Mouse (Mus musculus) 3T3-L1 (cell line): ENCODE data around the gene Cilp.

ENCODE experiments used
- DNase-seq: peaks from one replicate; pipeline ENCODE4 v3.0.0-alpha.2; 2015; ENCODE audit warnings: low read depth, low spot score

The Cilp gene

DNA sequence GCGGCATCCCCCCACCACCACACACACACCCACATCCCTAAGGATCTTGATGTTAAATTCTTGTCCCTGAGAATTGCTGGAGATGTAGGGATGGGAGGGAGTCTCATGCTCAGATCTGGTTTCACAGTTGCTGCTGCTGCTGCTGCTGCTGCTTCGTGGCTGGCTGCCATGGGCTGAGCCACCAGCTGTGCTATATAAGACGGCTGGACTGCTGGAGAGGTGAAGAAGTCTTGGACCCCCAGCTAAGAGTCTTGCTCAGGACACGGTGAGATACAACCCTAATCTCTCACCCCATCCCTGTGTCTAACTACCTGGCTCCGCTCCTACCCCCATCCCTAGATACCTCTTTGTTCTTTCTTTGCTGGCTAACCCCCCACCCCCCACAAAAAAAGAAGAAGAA is at the start of gene Cilp:
Gene Cilp, plus strand, starts transcription at position 222 of the 400 bp plus-strand sequence.
- DNase-seq = peak; percentile 21

- peak; percentile 42 for DNase-seq
Observed at GRCm38 (mm10) chr9:65215494-65216126, 49.4 kb upstream of the Cilp start.

- DNase-seq = no peak
Observed at GRCm38 (mm10) chr9:65216972-65217371, 48.0 kb upstream of the Cilp start.

GRCm38 (mm10) chr9:65217661-65218060 is 47.3 kb upstream of the Cilp start:
- DNase-seq = no peak

DNA sequence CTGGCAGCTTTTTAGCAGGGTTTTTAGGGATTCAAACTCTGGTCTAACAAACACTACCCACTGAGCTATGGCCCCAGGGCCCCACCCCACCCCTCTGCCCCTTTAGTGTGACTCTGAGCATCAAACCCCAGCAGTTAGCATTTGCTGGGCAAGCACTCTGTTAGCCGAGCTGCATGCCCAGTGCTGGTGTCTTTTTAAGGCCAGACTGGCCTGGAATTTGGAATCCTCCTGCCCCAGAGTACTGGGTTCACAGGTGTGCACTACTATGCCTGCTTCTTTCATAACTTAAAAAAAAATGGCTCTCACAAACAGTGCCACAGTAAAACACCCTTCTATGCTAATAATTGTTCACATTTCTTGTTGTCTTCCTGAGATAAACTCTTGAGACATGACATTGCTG is 46.1 kb upstream of the Cilp start:
- no peak for DNase-seq

DNA sequence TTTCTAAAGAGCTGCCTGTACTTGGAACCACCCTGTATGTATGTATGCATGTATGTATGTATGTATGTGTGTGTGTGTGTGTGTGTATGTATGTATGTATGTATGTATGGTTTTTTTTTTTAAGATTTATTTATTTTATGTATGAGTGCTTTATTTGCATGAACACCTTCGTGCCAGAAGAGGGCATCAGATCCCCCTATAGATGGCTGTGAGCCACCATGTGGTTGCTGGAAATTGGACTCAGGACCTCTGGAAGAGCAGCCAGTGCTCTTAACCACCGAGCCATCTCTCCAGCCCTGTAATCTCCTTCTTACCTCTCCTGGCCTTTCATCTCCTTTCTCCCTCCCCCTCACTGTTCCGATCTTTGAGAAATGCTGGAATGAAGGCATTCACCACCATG is 44.6 kb upstream of the Cilp start:
- peak; percentile 24 for DNase-seq

- peak; percentile 29 for DNase-seq
Observed at GRCm38 (mm10) chr9:65223927-65224326, 41.1 kb upstream of the Cilp start.

DNA sequence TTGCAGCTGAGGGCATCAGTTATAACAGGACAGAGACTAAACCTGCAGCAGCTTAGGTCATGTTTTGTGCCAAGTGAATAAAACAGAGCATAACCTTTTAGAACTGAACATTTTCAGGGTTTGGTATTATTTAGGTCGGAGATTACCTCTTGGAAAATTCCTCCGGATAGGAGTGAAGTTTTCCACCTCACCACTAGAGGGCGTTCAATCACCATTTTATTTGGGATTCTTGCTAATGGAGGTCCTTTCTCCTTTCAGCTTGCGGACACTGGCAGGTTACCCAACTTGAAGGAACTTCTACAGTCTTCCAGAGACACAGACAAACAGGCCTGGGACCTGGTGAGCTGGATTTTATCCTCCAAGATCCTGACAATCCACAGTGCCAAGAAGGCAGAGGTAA is 39.2 kb upstream of the Cilp start:
- peak; percentile 59 for DNase-seq

DNA sequence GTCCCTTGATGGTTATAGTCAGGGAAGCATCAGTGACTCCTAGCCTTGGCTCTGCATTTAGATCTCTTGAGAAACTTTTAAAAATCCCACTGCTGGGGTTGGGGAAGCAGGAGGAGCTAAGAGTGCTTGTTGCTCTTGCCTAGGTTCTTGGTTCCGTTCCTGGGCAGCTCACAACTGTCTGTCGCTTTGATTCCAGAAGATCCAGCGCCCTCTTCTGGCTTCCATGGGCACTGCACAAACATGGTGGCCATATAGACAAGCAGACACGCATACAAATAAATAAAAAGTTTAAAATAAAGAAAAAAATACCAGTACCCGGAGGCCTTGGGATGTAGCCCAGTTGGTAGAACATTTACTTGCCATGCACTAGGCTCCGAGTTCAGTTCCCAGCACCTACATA is 34.7 kb upstream of the Cilp start:
- no peak for DNase-seq

DNA sequence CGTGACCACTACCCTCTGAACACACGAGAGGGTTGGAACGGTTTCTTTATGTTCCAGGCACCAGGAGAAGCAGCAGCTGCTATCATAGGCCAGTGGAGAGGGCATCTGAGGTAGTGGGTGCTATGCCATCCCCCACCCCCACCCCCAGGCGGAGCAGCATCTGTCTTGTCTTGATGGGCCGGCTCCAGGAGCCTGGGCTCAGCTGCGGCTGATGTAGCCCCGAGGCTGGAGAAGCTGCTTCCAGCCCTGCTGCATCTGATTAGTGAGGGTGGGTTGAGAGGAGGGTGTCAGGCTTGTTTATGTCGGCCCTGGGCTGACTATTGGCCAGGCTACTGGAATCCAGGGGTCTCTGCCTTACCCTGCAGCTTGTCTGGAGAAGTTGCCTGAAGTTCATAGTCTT is 33.7 kb upstream of the Cilp start:
- DNase-seq = no peak

GRCm38 (mm10) chr9:65233243-65233985 is 31.6 kb upstream of the Cilp start:
- no peak for DNase-seq

DNA sequence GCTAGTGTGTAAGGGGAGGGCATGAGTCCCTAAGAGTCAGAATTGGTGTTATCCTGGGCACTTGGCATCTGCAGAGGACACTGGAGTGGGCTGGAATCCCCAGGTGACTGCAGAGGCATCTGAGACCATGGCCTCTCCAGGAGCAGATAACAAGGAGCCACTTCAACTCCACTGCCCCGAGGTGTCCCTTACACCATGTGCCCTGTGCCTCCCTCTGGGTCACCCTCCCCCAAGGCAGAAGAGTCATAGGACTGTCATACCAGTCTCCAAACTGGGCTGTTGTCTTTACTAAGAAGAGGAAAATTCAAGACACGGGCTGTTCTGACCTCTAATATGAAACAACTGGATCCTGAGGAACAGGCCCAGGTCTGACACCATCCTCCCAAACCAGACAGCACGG is 30.2 kb upstream of the Cilp start:
- DNase-seq = no peak

GRCm38 (mm10) chr9:65235601-65236000 is 29.4 kb upstream of the Cilp start:
- DNase-seq = no peak

GRCm38 (mm10) chr9:65237616-65238015 is 27.4 kb upstream of the Cilp start:
- DNase-seq = no peak

DNA sequence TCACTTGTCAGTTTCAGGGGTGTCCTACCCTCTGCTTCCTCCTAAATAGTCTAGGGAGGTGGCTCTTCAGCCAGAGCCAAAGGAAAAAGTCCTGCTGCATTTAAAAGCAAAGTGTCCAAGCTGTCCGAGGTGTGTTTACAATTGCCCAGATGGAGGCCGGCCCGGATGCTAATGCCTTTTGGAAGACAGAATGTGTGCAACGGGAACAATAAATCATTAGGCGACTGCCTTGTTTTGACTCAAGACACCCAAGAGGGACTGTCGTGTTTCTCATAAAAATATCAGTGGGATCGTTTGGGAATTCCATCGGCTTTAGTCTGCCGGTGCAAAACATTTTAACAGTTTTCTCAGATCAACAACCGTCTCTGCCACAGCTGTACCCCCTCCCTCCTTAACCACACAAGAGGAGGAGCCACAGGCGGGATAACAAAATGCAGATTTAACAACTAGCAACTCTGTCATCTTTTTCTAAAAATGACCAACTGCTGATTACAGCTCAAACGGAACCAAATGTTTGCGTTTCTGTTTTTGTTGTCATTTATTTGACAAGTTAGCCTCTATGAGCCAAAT is 26.7 kb upstream of the Cilp start:
- no peak for DNase-seq

GRCm38 (mm10) chr9:65239176-65239575 is 25.8 kb upstream of the Cilp start:
- no peak for DNase-seq

DNA sequence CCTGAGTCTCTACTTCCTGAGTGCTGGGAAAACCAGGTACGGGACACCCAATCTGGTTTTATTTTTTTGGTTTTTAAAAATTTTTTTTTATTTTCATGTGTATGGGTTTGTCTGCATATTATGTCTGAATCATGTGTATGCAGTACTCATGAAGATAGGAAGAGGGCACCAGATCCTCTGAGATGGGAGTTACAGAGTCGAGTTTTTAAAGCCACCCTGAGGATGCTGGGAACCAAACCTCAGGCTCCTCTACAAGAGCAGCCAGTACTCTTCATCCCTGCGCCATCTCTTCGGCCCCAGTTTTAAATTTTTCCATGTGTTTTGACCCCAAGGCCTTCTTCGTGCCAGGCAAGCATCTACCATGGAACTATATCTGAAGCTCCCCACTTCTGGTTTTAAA is 25.2 kb upstream of the Cilp start:
- no peak for DNase-seq

- DNase-seq = no peak
Observed at GRCm38 (mm10) chr9:65240587-65240986, 24.4 kb upstream of the Cilp start.

- DNase-seq = peak; percentile 16
Observed at GRCm38 (mm10) chr9:65241973-65242372, 23.0 kb upstream of the Cilp start.

GRCm38 (mm10) chr9:65243249-65243648 is 21.7 kb upstream of the Cilp start:
- peak; percentile 9 for DNase-seq

DNA sequence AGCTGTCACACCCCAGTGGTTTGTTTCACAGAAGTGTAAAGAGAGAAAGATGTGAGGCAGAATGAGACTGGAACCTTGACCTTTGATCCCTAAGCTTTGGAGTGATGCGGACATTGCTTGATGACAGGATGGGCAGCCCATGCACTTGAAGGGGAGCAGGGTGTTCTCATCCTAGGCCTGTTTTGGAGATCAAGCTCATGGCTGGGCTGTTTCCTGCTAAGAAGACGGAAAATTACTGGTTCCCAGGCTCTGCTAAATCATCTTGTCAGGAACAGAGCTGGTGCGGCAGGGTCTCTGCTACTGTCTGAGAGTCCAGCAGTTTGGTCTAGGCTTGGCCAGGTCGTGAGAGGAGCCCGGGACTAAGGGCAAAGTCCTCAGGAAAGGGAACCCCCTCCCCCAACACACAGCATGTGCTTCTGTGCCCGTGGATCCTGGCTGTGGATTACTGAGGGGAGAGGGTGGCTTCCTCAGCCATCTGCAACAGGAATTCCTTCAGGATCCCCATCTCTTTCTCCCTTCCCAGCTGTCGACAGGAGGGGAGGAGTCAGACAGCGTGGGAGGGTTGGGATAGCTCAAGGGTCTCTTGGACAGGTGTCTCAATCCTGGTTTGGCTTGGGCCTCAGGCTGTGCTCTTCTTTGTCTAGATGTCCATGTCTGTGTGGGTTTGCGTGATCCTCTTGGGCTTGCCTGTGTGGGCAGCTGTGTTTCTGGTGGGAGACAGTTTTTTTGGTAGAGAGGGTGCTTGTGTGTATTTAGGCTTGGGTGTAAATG is 20.8 kb upstream of the Cilp start:
- DNase-seq = no peak
